Mouse (Mus musculus) left cerebral cortex, postnatal 4 days (tissue): ENCODE data around the gene Coro1a. TPM values are rescaled to one million over a fixed set of nuclear protein-coding genes. Genes with fewer than 3 reads are reported as not detected.
"Not testable (repeated sequence)": the region's sequence is repeated elsewhere in the genome, so short reads cannot be mapped to it uniquely, and the experiment has no call there.

Source experiments
- DNase-seq: peaks from one replicate; pipeline ENCODE4 v3.0.0-alpha.2; 2022
- intact Hi-C: fragments of 180-260 bp; cut with DNase I; formaldehyde crosslinking; loops from one replicate; pipeline ENCODE4 v1.15.1; 2025
- total RNA-seq, 2 experiments: library from RNA; stranded (reverse); gene quantifications; 2 replicates each; pipeline ENCODE4 v1.2.3; 2021

Coro1a gene
- total RNA-seq, 2 experiments from 2014 or later: 137 to 143 TPM

DNA sequence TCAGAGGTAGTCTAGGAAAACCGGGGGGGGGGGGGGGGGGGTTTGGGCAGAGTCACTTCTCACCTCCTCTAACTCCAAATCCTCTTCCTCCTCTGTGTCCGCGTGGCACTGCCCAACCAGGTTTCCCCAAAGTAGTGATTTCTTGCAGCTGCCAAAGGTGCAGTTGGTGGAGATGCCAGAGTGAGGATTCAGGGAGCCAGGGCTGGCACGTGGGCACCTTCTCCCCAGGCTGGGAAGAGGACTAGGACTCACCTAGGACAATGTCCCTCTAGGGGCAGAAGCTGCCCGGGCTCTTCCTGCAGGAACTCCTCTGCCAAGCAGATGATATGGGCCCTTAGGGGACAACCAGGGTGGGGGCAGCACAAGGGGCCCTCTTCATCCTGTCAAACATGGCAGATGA, 15.9 kb downstream of the Coro1a start:
- intact Hi-C loops: no loop called here
- DNase-seq: no peak

DNA sequence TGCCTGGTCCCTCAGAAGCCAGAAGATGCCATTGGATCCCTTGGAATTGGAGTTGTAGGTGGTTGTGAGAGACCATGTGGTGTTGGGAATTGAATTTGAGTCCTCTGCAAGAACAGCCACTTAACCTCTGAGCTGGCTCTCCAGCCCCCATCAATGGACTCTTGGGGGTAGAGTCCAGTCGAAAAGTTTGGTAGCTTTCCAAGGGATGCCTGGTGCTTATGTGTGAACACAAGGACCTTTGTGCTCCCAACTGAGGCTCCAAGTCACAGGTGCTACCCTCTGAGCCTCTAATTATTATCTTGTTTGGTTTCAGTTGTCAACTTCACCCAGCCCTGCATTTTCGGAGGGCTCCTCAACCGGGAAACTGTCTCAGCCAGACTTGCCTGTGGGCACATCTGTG, 16.9 kb downstream of the Coro1a start:
- intact Hi-C loops: no loop called here
- DNase-seq: no peak

DNA sequence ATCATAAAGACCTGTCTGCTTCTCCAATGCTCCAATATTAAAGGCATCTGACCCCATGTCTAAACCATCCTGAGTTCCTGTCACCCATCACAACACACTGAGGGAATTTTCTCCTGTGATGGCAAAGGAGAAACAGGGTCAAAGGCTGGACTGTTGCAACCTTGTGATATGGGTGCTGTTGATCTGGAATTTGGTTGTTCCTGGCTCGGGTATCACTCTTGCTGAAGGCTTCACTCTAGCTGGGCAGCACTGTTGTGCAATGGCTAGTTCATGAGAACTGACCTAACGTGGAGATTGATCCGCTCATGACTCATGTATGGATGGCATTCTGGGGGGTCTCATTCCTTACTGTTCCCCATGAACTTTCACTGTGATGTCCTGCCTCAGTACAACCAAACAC, 18.6 kb downstream of the Coro1a start:
- intact Hi-C loops: no loop called here
- no peak for DNase-seq

DNA sequence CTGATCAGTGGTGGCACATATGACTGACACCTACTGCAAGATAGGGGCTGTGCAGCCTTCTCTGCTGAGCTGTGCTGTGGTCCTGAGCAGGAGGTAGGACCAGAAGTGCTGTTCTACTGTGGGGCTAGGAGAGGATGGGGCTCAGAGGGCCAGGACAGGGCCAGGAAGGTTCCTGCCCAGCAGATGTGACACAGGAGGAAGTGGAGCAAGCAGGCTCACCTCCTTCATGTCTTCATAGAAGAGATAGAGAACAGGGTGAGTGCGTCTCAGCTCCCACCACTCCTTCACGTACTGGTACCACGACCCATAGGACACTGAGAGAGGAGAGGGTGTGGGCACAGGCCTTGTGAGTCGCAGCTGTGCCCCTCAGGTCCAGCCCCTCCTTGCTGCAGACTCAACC, 19.4 kb downstream of the Coro1a start:
- intact Hi-C loops, DNase-seq: not testable (repeated sequence)

DNA sequence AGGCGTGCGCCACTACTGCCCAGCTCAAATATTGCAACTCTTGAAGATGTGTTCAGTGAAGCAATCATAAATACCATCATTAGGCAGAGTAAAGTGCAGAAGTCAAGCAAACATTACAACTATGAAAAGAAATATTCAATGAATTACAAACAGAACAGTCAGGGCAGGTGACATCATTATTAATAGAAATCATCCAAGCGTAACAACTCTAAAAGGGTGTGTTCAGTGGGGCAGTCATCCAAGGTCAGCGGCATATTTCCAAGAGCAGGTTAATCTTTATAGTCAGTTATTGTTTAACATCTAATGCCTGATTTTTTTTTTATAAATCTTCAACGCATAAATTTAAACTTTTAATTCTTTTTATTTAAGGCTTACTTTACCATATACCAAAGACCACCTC, 26.4 kb downstream of the Coro1a start:
- DNase-seq: no peak
- intact Hi-C loops: no loop called here

DNA sequence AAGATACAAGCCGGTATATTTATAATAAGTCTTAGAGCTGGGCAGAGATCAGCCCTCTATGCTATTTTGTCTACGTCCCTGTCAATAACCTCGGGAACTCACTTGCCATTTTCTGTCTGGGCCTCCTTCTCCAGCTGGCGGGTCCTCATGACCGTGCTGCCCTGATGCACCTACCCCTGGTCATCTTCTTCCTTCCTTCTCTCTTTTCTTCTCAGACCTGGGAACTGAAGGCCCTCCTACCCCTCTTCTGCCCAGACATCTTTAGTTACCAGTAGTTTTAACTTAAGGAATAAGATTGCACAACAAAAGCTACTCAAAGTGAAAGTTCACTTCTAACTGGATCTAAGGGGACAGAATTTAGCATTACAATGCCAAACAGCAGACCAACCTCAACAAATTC, 27.9 kb downstream of the Coro1a start:
- intact Hi-C loops: no loop called here

DNA sequence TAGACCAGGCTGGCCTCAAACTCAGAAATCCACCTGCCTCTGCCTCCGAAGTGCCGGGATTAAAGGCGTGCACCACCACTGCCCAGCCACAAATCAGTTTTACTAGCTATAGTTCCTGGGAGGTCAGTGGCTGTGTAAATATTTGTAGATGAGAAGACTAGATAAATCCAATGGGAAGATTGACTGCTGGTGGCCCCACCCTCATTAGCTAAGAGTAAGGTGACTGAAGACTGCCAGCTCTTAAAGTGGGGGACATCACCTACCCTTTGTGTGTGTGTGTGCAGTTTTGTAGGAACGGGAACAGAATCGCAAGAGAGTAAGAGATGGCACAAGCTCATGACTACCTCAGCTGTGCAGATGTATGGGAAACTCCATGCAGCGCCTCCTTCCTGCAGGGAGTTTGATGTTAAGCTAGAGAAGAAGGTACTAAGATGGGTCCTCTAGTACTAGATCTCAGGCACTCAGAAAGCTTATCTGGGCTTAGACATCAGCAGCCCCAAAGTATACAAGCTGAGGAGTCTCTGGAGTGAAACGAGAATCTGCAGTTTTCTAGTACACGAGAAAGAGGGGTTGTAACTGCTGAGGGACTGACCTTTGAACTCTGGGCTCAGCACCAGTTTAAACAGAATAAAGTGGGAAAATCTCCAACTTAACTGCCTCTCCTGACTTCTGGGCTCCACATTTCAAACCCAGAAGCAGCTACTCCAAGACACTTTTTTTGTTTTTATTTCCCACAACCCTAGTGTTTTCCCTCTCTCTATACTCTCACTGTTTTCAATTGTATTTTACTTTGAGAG, 28.8 kb downstream of the Coro1a start:
- intact Hi-C loops: no loop called here
- DNase-seq: no peak

More for the DNA sequence above, 27.9 kb downstream of the Coro1a start:
- DNase-seq: no peak

DNA sequence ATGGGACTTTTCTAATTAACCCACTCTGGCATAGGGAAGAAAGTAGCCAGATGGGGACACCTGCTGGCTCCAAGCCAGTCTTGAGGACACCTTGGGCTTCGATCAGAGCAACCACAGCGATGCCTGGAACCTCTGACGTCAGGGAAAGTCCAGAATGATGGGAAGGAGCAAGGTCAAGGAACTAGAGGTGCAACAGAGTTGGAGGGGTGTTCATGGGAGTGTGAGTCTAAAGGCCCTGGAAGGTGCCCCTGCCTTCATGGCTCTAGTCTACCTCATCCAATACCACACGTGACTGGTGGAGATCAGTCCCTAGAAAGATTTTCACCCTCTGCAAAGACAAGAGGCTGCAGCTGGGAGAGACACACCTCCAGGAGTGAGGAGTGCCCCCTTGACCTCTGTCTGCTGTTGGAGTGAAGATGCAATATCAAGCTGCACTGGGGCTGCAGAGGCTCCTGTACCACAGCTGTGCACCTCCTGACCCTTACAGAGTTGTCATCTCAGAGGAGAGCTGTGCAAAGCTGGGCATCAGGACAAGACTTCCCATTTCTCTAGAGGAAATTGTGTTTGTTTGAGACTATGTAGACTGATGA, 30.9 kb downstream of the Coro1a start:
- DNase-seq: no peak
- intact Hi-C loops: no loop called here

DNA sequence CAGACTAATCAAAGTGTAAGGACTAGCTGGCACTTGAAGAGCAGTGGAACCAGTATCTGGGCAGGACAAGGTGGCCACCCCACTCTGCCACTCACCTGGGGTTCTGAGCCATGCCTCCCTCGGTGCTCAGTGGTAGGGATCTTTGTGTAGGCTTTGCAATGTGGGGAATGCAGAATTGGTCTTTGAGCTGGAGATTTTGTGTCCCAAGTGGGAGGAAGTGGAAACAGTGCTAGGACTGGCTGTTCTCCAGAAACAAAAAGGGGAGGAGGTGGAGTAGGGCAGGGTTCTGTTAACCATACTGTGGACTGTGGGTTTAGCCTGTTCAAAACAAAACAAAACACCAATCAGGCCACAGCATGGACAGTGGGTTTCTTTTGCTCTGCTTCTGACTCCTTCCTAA, 31.4 kb downstream of the Coro1a start, which contains the start of gene Sult1a1:
Gene Sult1a1, minus strand, starts transcription at position 226 of the 400 bp plus-strand sequence.
- intact Hi-C loops: no loop called here

DNA sequence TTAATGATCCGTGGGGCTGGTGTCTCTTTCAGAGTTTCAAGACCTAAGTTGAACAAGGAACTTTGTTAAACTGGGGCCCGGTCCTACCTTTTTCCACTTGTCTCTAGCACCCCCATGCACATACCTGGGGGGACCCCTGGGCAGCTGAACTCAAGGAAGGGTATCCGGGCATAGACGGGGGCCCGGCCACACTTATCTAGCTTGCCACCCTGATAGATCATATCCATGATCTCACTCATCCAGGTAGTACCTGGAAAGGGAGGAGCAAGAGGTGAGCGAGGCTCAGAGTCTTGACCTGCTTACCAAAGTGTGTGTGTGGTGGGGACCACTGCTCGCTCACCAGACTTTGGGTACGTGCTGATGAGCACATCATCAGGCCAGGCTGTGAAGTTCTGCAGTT, 32.5 kb downstream of the Coro1a start:
- no peak for DNase-seq
- intact Hi-C loops: no loop called here

More for the DNA sequence above, 31.4 kb downstream of the Coro1a start, which contains the start of gene Sult1a1:
- DNase-seq: no peak

DNA sequence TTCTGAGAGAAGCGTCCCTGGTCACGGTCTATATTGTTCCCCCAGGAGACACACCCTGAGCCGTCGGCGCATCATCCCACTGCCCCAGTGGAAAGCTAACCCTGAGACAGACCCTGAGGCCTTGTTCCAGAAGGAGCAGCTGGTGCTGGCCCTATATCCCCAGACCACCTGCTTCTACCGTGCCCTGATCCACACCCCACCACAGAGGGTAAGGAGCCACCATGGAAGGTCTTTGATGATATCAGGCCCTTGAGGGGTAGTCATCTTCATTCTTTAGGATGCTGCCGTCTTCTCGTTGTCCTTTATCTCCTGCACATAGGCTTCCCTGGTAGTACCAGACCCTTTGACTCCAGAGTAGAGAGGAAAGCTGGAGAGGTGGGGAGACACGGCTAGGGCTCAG, 35.5 kb downstream of the Coro1a start:
- DNase-seq: no peak
- intact Hi-C loops: no loop called here

DNA sequence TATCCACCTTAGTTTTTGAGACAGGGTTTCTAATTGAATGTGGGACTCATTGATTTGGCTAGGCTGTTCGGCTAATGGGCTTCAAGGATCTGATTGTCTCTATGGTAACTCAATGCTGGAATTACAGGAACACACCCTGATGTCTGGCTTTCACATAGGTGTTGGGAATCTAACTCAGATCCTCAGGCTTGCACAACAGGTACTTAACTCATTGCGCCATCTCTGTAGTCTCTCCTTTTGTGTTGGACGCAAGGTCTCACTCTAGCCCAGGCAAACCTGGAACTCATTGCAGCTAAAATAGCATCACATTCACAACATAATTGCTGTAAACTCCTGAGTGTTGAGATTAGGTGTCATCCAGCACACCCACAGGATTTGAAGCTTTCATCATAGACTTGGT, 37.4 kb downstream of the Coro1a start:
- DNase-seq: no peak
- intact Hi-C loops: no loop called here

DNA sequence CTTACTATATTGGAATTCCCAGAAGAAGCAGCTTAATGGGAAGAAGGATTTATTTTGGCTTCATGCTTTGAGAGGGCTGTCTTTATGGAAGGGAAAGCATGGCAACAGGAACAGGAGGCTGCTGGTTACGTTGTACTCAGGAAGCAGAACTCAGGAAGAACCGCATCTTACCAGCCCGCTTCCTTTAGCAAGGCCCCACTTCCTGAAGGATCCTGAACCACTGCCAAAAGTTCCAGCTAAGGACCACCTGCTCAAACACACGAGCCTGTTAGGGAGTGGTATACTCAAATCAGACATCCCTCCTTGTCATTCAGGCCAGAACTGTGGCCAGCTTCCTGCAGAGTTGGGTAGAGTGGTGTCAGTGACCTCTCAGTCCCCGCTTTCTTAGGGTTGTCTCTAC, 39.1 kb downstream of the Coro1a start:
- no peak for DNase-seq
- intact Hi-C loops: no loop called here

DNA sequence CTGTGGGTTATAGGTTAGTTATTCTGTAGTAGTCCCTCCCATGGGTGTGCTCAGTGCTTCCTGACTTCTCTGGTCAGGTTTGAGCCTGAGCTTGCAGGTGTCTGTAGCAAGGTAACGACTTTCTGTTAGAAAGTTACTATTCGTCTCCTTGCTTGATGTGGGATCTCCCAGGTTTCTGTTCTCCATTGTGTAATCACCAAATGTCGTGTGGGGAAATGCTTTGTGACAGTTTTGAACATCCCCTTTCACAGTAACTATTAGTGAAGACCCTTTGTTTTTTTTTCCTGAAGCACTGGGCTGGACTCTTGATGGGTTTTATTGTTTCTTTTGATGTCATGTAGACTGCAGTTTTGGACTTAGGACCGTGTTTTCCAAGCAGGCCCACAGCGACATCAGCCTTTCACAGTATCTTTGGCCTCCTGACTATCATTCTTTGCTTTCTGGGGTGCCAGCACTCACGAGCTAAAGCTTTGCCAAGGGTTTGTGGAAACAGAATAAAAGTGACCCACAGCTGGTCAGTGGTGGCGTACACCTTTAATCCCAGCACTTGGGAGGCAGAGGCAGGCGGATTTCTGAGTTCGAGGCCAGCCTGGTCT, 40.0 kb downstream of the Coro1a start:
- DNase-seq: no peak
- intact Hi-C loops: no loop called here

DNA sequence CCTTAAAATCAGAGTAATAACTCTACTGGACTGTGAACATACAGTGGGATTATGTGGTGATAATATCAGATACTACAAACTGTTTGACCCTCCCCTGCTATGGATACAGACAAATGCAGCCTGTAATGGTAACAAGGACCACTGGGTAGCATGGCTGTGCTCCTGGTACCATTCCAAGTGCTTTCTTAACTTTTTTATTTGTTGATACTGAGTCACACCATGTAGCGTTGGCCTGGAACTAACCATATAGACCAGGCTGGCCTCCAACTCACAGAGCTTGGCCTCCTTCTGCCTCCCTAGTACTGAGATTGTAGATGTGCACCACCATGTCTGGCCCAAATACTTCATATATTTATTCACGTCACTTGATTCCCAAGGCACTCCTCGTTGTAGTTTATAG, 42.3 kb downstream of the Coro1a start:
- intact Hi-C loops: no loop called here
- DNase-seq: no peak

DNA sequence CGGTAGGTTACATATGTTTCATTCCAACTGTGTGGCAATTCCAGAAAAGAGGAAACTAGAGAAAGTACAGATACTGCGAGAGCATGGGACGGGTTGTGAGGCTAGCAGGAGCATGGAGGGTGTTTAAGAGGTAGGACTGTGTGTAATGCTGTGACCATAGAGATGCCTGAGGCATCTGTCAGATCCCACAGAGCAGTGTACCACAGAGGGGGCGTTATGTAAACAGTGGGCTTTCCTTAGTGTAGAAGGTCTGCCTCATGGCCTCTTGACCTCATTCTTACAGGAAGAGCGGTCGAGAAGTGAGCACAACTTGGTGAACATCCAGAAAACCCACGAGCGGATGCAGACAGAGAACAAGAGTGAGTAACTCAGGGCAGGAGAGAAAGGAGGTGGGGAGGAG, 43.9 kb downstream of the Coro1a start:
- no peak for DNase-seq
- intact Hi-C loops: no loop called here

DNA sequence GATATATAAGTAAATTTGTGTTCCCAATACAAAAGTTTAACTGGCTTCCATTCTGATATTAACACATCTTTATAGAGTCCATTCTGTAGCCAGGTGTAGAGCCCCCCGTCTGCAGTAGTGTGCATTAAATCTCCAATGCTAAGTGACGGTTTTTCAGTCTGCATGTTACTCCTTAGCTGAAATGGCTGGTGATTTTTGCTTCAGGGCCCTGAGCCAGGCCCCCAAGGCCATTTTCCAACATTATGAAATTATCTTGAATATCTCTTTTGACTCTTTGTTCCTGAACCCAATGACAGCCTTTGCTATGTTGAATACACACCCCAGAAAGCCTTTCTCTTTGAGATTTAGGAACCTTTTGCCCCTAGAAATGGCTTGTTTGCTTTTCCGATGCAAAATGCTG, 47.8 kb downstream of the Coro1a start:
- no peak for DNase-seq
- intact Hi-C loops: no loop called here

DNA sequence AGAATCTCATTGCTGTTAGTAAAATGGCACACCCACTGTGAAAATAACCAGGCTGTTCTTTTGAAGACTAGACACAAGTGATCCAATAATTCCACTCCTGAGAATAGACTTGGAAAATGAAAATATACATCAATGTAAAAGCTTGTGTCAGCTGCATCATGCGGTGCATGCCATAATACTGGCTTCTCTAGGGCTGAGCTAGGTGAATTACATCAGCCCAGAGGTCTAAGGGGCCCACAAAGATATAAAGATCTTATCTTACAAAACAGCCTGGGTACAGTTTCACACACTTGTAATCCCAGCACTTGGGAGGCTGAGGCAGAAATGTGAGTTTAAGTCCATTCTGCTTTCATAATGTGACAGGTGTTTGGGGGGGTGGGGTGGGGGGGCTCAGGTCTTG, 50.1 kb downstream of the Coro1a start:
- intact Hi-C loops: no loop called here
- DNase-seq: no peak

DNA sequence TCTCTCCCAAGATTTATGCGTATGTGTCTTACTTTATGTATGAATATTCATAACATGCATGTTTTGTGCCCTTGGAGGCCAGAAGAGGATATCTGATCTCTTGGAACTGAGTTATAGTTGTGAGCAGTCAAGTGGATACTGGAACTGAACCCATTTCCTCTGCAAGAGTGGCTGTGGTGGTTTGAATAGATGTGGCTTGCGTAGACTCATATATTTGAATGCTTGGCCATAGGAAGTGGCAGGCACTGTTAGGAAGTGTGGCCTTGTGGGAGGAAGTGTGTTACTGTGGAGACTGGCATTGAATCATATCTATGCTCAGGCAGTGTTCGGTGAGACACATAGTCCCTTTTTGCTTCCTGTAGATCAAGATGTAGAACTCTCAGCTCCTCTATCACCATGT, 51.9 kb downstream of the Coro1a start:
- no peak for DNase-seq
- intact Hi-C loops: no loop called here

DNA sequence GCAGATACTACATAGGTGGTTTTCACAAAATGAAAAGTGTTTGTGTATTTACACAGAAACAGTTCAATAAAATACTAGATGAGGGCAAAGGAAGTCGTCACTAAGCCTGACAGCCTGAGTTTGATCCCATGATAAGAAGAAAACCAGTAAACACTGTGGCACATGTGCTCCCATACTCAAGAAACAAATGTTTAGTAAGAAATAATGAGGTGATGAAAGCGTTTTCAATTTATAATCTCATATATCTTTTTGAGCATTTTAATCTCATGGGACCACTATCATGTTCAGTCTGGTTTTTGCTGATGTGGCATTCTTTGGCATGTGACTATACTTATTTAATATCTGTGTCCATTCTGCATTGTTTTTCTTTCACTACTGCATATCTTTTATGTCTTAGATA, 53.6 kb downstream of the Coro1a start:
- DNase-seq: no peak
- intact Hi-C loops: no loop called here

DNA sequence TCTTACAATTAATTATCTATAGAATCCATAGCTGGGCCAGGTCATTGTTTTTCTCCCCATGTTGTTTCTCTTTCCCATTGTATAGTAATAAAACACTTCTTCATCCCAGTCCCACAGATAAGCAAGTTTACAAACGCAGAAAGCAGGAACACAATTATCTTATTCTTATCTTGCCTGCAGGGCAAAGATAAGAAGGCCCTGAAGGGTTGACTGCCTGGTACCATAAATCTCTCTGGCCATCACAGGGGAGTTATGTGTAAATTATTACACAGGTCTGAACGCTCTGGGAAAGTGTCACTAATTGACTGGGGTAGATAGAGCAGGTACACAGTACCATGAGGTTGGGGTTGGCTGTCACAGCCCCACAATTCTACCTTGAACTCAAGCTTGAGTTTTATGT, 56.7 kb downstream of the Coro1a start:
- no peak for DNase-seq
- intact Hi-C loops: no loop called here
